8 mouse cellular contexts compared by ENCODE assay signal in the genomic region with DNA sequence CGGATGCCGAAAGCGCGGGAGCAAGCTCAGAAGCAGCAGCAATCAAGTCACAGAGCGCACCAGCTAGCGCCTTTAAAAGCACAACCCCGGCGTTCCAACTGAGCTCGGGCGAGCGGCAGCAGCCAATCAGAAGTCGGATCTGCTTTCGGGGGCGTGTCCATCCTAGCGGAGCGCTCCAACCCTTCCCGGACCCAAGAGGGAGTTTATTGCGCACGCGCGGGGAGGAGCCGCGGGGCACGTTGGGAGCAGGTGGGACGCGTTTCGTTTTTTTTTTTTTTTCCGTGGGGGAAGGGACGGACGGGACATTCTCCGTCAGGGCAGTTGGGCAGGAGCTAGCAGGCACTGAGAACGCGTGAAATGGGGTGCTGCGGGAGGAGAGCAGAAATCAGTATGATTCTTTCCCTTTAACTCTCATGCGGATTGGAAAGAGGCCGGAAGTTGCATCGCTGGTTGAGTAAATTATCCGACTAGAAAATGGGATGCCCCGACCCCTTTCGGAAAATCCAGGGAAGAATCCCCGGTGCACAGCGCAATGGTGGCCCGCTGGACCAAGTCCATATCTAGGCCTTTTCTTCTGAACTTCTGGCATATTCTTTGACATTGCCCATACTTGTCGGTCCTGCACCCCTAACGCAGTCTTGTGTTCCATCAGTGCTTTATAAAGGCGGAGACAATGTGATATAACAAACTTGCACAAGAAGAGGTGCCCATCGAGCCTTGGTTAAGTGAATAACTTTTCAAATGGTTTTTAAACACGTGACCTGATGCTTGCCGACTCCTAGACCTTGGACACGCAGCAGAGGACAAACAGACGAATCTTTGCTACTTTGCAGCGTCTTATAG. TPM values are rescaled to one million over a fixed set of nuclear protein-coding genes. Genes with fewer than 3 reads are reported as not detected.
DNase-seq lines count a peak whose midpoint lies in the region; ATAC-seq and TF ChIP-seq lines count a peak whose summit lies in the region.

Gene Dbi, minus strand, starts transcription at position 110 of the 843 bp plus-strand sequence.
Gene 3110009E18Rik, plus strand, starts transcription at position 219 of the 843 bp plus-strand sequence.

- no peaks in the 10 kb centered on the region; the same call in 1 of the 2 replicates for H3K36me3 ChIP-seq in hindbrain, embryonic 15.5 days

- H3K9ac ChIP-seq in hindbrain, embryonic 15.5 days = peak within 1 kb of the TSS; percentile 65

- DNase-seq in Patski (ENCODE audit: low read depth, low spot score) = peak; percentile 89
- DNase-seq in cerebellum, postnatal 14 days = peak; percentile 99
- peak; percentile 90 to 95 for DNase-seq in frontal cortex, postnatal 25 days (ENCODE audit: low spot score in 2 of 2)
- DNase-seq in left cerebral cortex, adult 11 months (ENCODE audit: low spot score) = peak; percentile 95
- DNase-seq in lung, postnatal 4 days = peak; percentile 98 to 99
- peak; percentile 97 for DNase-seq in retina, postnatal 7 days (ENCODE audit: low read depth, low spot score)
- peak; percentile 85 for DNase-seq in urinary bladder, adult 2 months (ENCODE audit: low spot score)

- TF ChIP-seq CTCF in Patski (IDR thresholded peaks at IDR 0.05) = no peak

- H3K9me3 ChIP-seq in hindbrain, embryonic 15.5 days = no peaks in the 10 kb centered on the region

- POLR2A ChIA-PET in Patski (lab: Charles Lee) = interaction anchor here (1.1 kb wide), 1 partner anchor 9 kb away, joined by 5 read pairs; no protein-coding TSS in a partner anchor

- H3K27ac ChIP-seq in hindbrain, embryonic 15.5 days (replicated peaks) = peak within 1 kb of the TSS; percentile 89

- CTCF ChIA-PET in Patski (lab: Charles Lee) = interaction anchor here (1.4 to 1.8 kb wide), 2 partner anchors 13 to 15 kb away, joined by 3 to 6 read pairs; no protein-coding TSS in a partner anchor

- peak within 1 kb of the TSS; percentile 82 for H3K4me2 ChIP-seq in hindbrain, embryonic 15.5 days

- peaks cover 42% of the 10 kb centered on the region for H3K4me1 ChIP-seq in hindbrain, embryonic 15.5 days (replicated peaks)

- peak; percentile 97 for ATAC-seq in Patski
- peak; percentile 96 for ATAC-seq in hindbrain, embryonic 15.5 days (ENCODE audit: low FRiP score, low read depth)

- H3K27me3 ChIP-seq in Patski = no peaks in the 10 kb centered on the region
- H3K27me3 ChIP-seq in hindbrain, embryonic 15.5 days = no peaks in the 10 kb centered on the region

- 1% methylated on average over 52 of the region's 52 CpGs for WGBS in hindbrain, embryonic 15.5 days

- H3K4me3 ChIP-seq in hindbrain, embryonic 15.5 days = peak within 1 kb of the TSS; percentile 59

- in situ Hi-C loops in Patski (cut with MboI; ENCODE audit: low pct_unique_long_range_greater_than_20kb) = no loop called here

RNA-seq across cellular contexts. Expression of gene Dbi, which starts in this region (rescaled TPM):
- polyA plus RNA-seq in Patski (2021) = 680 TPM
- polyA plus RNA-seq in hindbrain, embryonic 15.5 days (2015; fragmentation: Nextera tagmentation; extraction: Ambion mirVana) = 1,624 and 1,630 TPM in 2 replicates
- 364 and 515 TPM in 2 replicates for polyA plus RNA-seq in urinary bladder, adult 2 months (2012; rRNA removed)

RNA-seq across cellular contexts. Expression of gene 3110009E18Rik, which starts in this region (rescaled TPM):
- polyA plus RNA-seq in Patski (2021) = 10.6 TPM
- 13.5 and 15.3 TPM in 2 replicates for polyA plus RNA-seq in hindbrain, embryonic 15.5 days (2015; fragmentation: Nextera tagmentation; extraction: Ambion mirVana)
- polyA plus RNA-seq in urinary bladder, adult 2 months (2012; rRNA removed) = 8.1 and 9.5 TPM in 2 replicates

Comparison
In these comparisons a context has a peak if more than half of its experiments do, and no peak if none do; other contexts are left out.
1. Peak in every context shown above with its lines: DNase-seq, ATAC-seq, H3K4me3 ChIP-seq and H3K27ac ChIP-seq.